Mouse (Mus musculus) kidney, adult 2 months (tissue): ENCODE results near the gene Ppp1r27. TPM values are rescaled to one million over a fixed set of nuclear protein-coding genes. Genes with fewer than 3 reads are reported as not detected.

Source experiments
- DNase-seq: peaks from one replicate; pipeline ENCODE4 v3.0.0; 2021
- H3K27ac ChIP-seq: fragments of 200-500 bp; 2 replicates; pipeline ENCODE4 v1.5.1; 2012; ENCODE audit warnings: low read depth, low read length, control low read depth, inconsistent platforms; ENCODE audit not compliant: insufficient read depth
- H3K27me3 ChIP-seq: fragments of 200-500 bp; replicated peaks from 2 replicates; pipeline ENCODE4 v1.6.1; 2012; ENCODE audit warnings: mild to moderate bottlenecking, moderate library complexity, low read length, inconsistent platforms; ENCODE audit not compliant: control insufficient read depth, insufficient read depth
- H3K36me3 ChIP-seq: fragments of 200-500 bp; 2 replicates; pipeline ENCODE4 v1.6.1; 2012; ENCODE audit warnings: mild to moderate bottlenecking, moderate library complexity, low read length, inconsistent platforms; ENCODE audit not compliant: control insufficient read depth, insufficient read depth
- H3K4me1 ChIP-seq: fragments of 200-500 bp; 2 replicates; pipeline ENCODE4 v1.6.1; 2011; ENCODE audit warnings: low read length; ENCODE audit not compliant: control insufficient read depth, insufficient read depth
- H3K4me3 ChIP-seq: fragments of 200-500 bp; 2 replicates; pipeline ENCODE4 v1.5.1; 2011; ENCODE audit warnings: mild to moderate bottlenecking, low read depth, low read length, control low read depth; ENCODE audit not compliant: insufficient read depth
- CTCF ChIP-seq: fragments of 200-500 bp; conservative IDR thresholded peaks from 2 replicates; pipeline ENCODE4 v1.5.1; 2011; ENCODE audit warnings: low read depth, mild to moderate bottlenecking, control low read depth, low read length, moderate library complexity, mixed read lengths; ENCODE audit not compliant: insufficient read depth, insufficient read length
- POLR2A ChIP-seq: fragments of 200-500 bp; IDR thresholded peaks from one replicate; pipeline ENCODE4 v1.6.1; 2011; ENCODE audit warnings: low read depth, low read length, control low read depth
- WGBS: fragments of 180-500 bp; shearing (Covaris S2); methylation state at CpG from one replicate; pipeline ENCODE4 v1.1.7; 2018; 5-methylcytosine and 5-hydroxymethylcytosine counted together
- polyA plus RNA-seq: library from polyadenylated mRNA; depleted of rRNA; stranded (reverse); fragments of >200 nt; gene quantifications from 2 replicates; pipeline ENCODE4 v1.2.3, GENCODE M21; 2012

Ppp1r27 gene
- polyA plus RNA-seq, 1 experiment, result 9.5 TPM

DNA sequence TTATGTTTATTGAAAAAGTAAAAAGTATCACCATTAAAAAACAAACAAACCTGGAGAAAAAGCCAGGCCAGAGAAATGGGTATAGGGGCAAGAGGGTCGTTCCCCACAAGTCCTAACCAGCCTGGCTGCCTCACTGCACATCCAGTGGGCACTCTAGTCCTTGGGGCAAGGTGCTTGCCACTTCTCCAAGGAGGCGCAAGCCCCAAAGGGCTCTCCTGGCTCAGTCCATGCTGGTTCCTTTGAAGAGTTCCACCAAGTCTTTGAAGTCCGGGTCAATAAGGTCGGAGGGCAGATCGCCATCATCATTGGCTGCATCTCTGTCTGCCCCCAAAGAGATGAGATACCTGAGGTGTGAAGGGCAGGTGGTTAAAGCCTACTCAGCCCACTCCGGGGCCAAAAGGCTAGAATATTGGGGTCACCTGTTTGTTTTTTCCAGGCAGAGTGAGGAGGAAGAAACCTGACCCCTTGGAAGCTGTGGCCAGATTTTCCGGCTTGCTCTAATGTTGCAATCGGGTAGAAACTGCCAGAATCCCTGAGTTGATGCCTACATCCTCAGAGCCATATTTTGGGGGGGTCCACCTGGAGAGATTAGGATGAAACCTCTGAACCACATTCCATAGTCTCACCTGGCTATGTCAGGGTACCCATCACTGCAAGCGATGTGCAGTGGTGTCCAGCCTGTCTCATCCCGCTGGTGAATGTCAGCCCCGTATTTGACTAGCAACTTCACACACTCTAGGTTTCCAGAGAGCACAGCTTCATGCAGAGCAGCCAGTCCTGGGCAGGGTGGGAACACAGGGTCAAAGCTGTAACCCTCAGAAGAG is 734 bp downstream of the Ppp1r27 start:
- WGBS, result 43% methylated on average over 11 of the region's 11 CpGs
- TF ChIP-seq CTCF (no peak), POLR2A (no peak)
- no peaks in the 10 kb centered on the region for H3K27me3 ChIP-seq
- H3K36me3 ChIP-seq, result no peaks in the 10 kb centered on the region
- DNase-seq, result no peak
- peak overlapping the region; percentile 51 for H3K4me3 ChIP-seq
- H3K4me1 ChIP-seq, result peaks cover 19% of the 10 kb centered on the region
- H3K27ac ChIP-seq, result peak overlapping the region; percentile 57

DNA sequence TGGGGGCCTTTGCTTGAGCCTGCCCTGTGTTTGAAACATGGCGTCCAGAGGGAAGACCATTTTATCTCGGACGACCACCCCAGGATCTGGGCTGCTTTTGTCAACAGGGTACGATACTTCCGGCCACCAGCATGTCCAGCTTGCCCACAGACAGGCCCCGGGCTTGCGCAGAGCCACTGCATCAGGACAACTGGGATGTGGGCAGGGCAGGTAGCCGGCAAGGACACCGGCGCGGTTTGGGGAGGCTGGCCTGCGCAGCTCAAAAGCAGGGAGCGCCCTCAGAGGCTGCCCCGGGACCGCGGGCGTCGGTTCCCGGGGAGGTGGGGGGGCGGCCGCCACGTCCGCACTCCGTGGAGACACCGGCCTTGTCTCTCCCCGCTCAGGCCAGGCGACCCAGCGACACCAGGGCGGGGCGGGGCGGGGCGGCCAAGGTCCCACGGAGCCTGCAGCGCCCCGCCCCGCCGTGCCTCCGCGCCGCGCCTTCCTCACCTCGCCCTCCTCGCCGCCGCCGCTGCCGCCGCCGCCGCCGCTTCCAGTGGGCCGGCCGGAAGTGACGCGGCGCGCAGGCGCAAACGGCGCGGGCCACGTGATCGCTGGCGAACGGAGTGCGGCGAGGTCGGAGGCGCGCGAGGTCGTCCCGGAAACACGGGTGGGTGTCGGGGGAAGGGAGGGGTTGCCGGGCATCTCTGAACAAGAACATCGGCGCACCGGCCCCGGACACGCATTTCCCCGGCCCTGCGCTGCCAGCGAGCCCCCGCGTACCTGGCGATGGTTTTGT is 1.6 kb downstream of the Ppp1r27 start, which contains the start of gene Mcrip1:
Mcrip1 (minus strand) TSS at position 560 of the 778 bp plus-strand sequence.
- TF ChIP-seq POLR2A (peak; percentile 64), CTCF (no peak)
- peak within 1 kb of the TSS; percentile 75 for H3K4me3 ChIP-seq
- DNase-seq, result peak; percentile 96
- no peaks in the 10 kb centered on the region for H3K27me3 ChIP-seq
- peak within 1 kb of the TSS; percentile 82 for H3K27ac ChIP-seq
- no peaks in the 10 kb centered on the region for H3K36me3 ChIP-seq
- peaks cover 19% of the 10 kb centered on the region for H3K4me1 ChIP-seq
- under 1% methylated on average over 77 of the region's 87 CpGs for WGBS

DNA sequence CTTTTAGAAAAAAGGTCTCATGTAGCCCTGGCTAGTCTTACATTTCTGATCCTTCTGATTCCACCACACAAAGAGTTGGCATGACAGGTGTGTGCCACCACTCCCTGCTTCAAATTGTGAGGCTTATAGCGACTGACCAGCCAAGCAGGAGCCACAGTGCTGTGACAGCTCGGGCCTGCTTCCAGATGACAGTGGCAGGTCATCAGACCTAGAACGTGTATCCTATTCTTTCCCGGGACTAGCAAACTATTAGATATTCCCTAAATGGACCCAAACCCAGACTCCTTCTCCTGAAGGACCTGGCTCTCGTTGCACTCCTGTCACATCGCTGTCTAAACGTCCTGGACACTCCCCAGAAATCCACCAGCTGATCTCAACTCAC is 2.2 kb downstream of the Ppp1r27 start:
- TF ChIP-seq CTCF (no peak), POLR2A (no peak)
- 5% methylated on average over 7 of the region's 7 CpGs for WGBS
- Histone ChIP-seq H3K4me1 (peaks cover 19% of the 10 kb centered on the region), H3K4me3 (peak overlapping the region; percentile 75), H3K27me3 (no peaks in the 10 kb centered on the region), H3K27ac (peak overlapping the region; percentile 82), H3K36me3 (no peaks in the 10 kb centered on the region)
- DNase-seq, result no peak

DNA sequence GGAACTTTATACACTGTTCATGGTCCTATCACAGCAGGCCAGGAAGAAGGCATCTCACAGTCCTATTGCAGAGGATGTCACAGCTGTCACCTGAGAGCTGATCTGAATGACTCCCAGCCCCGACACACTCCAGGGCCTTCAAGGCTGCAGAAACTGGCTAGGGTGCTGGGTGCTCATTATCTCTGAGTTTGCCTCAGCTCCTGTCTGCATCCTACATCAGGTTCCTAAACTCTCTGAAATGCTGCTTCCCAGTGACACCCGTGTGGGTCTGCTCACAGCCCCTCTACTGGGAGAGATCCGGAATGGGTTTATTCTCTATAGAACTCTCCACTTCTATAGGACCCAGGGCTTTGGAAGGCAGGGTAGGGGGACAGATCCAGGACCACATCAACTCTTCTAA is 2.7 kb downstream of the Ppp1r27 start:
- no peak for TF ChIP-seq POLR2A
- no peak for TF ChIP-seq CTCF
- H3K27ac ChIP-seq, result 0 out of 2 replicates have a peak overlapping the region, but pooled peaks have one; percentile 82
- H3K4me1 ChIP-seq, result peaks cover 19% of the 10 kb centered on the region
- peak overlapping the region; percentile 75; the same call in 1 of the 2 replicates for H3K4me3 ChIP-seq
- H3K36me3 ChIP-seq, result no peaks in the 10 kb centered on the region
- 54% methylated on average over 3 of the region's 3 CpGs for WGBS
- no peak for DNase-seq
- no peaks in the 10 kb centered on the region for H3K27me3 ChIP-seq

DNA sequence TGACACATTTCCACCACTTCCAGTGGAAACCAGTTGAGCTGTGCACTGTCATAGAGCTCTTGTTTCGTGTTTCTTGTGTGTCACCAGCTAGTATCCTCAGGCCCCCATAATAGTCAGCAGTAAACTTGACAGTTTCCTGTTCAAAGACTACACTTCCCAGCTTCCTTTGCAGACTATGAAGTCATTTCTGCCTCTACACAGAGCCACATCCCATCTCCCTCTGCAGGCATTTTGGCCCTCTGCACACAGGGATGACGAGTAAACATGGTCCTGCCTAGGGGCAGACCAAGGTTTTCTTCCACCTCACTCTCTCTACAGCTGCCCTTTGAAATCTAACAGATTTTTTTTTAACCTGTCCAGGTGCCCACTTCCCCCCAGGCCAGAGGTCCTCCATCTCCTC is 3.5 kb downstream of the Ppp1r27 start:
- DNase-seq, result peak; percentile 31
- H3K27me3 ChIP-seq, result no peaks in the 10 kb centered on the region
- TF ChIP-seq POLR2A, result no peak
- peak; percentile 22; the same call in 1 of the 2 replicates for TF ChIP-seq CTCF
- H3K27ac ChIP-seq, result 0 out of 2 replicates have a peak overlapping the region, but pooled peaks have one; percentile 14
- 36% methylated on average over 2 of the region's 2 CpGs for WGBS
- no peak overlapping the region for H3K4me3 ChIP-seq
- H3K4me1 ChIP-seq, result peaks cover 19% of the 10 kb centered on the region
- no peaks in the 10 kb centered on the region for H3K36me3 ChIP-seq

DNA sequence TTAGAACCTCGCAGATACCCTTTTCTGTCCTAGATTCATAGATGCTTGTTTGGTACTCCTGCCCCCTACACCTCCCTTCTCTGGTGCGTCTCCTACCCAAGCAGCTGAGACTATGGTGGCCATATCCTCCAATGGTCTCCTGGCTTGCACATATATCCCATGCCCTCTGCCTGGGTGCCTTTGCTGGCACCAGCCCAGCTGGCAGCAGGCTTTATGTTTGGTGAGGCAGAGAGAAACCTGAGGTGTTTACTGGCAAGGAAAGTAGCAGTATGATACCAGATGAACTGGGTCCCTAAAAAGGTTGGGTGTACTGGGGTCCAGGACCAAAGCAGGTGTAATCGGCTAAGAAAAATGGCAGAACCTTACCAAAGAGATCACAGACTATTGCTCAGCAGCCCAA is 5.0 kb downstream of the Ppp1r27 start:
- WGBS, result 77% methylated on average over 3 of the region's 3 CpGs

DNA sequence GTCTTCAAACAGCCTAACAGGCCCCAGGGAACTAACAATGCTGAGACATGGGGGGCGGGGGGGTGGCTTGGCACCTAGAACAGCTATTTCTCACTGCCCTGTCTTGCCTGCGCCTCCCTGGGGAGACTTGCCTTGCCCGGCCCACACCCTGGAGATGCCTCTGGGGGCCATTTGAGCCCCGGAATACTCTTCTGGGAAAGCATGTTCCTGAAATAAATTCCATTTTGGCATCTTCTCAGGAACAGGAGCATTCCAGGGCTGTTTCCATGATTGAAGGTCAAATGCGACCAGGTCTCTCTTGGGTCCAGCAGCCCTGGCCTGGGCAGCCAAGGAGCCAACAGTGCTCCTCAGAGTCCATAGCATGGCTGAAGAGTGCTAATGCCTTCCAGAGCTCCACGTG is 8.6 kb downstream of the Ppp1r27 start:
- Histone ChIP-seq H3K27me3 (no peaks in the 10 kb centered on the region), H3K4me1 (peaks cover 23% of the 10 kb centered on the region), H3K36me3 (no peaks in the 10 kb centered on the region), H3K27ac (peak overlapping the region; percentile 73), H3K4me3 (no peak overlapping the region)
- peak; percentile 57 for DNase-seq
- WGBS, result 66% methylated on average over 6 of the region's 6 CpGs
- no peak for TF ChIP-seq POLR2A
- no peak for TF ChIP-seq CTCF

More for the DNA sequence above, 5.0 kb downstream of the Ppp1r27 start:
- no peak overlapping the region for H3K4me3 ChIP-seq
- peak; percentile 52 for DNase-seq
- H3K27me3 ChIP-seq, result no peaks in the 10 kb centered on the region
- H3K4me1 ChIP-seq, result peaks cover 21% of the 10 kb centered on the region
- no peak for TF ChIP-seq CTCF
- TF ChIP-seq POLR2A, result no peak
- no peak overlapping the region; the same call in 1 of the 2 replicates for H3K27ac ChIP-seq
- no peaks in the 10 kb centered on the region for H3K36me3 ChIP-seq
